Mouse (Mus musculus): ENCODE measurements around the gene Dhx35.

Dhx35 gene

GRCm38 (mm10) chr2:158794494-158795004 lies at the start of gene Dhx35:
Gene Dhx35, plus strand, starts transcription at chr2:158794807.
- DNase-seq (ENCODE audit: low read depth), result peak; percentile 92

GRCm38 (mm10) chr2:158745049-158745482 lies 49.5 kb upstream of the Dhx35 start:
- no peak for DNase-seq (ENCODE audit: low read depth)

GRCm38 (mm10) chr2:158746164-158746563 lies 48.4 kb upstream of the Dhx35 start:
- DNase-seq (ENCODE audit: low read depth), result no peak

GRCm38 (mm10) chr2:158749366-158749765 lies 45.2 kb upstream of the Dhx35 start:
- no peak for DNase-seq (ENCODE audit: low read depth)

GRCm38 (mm10) chr2:158760231-158760630 lies 34.4 kb upstream of the Dhx35 start:
- no peak for DNase-seq (ENCODE audit: low read depth)

- DNase-seq (ENCODE audit: low read depth), result no peak
Measured at GRCm38 (mm10) chr2:158762339-158762738, 32.3 kb upstream of the Dhx35 start.

- DNase-seq (ENCODE audit: low read depth), result peak; percentile 97
Measured at GRCm38 (mm10) chr2:158767742-158768339, 26.8 kb upstream of the Dhx35 start, which contains the start of gene Fam83d. Gene Fam83d, plus strand, starts transcription at chr2:158768093.

GRCm38 (mm10) chr2:158768350-158768749 lies 26.3 kb upstream of the Dhx35 start:
- DNase-seq (ENCODE audit: low read depth), result no peak

GRCm38 (mm10) chr2:158768771-158769170 lies 25.8 kb upstream of the Dhx35 start:
- DNase-seq (ENCODE audit: low read depth), result no peak

- peak; percentile 68 for DNase-seq (ENCODE audit: low read depth)
Measured at GRCm38 (mm10) chr2:158770126-158770757, 24.4 kb upstream of the Dhx35 start.

GRCm38 (mm10) chr2:158771066-158771763 lies 23.4 kb upstream of the Dhx35 start:
- no peak for DNase-seq (ENCODE audit: low read depth)

- DNase-seq (ENCODE audit: low read depth), result no peak
Measured at GRCm38 (mm10) chr2:158772808-158773207, 21.8 kb upstream of the Dhx35 start.

GRCm38 (mm10) chr2:158774886-158775285 lies 19.7 kb upstream of the Dhx35 start:
- DNase-seq (ENCODE audit: low read depth), result no peak

- DNase-seq (ENCODE audit: low read depth), result no peak
Measured at GRCm38 (mm10) chr2:158776716-158777115, 17.9 kb upstream of the Dhx35 start.

GRCm38 (mm10) chr2:158777490-158777889 lies 17.1 kb upstream of the Dhx35 start:
- DNase-seq (ENCODE audit: low read depth), result no peak

GRCm38 (mm10) chr2:158778349-158778748 lies 16.3 kb upstream of the Dhx35 start:
- DNase-seq (ENCODE audit: low read depth), result no peak

GRCm38 (mm10) chr2:158781126-158781525 lies 13.5 kb upstream of the Dhx35 start:
- DNase-seq (ENCODE audit: low read depth), result no peak

- no peak for DNase-seq (ENCODE audit: low read depth)
Measured at GRCm38 (mm10) chr2:158786927-158787795, 7.4 kb upstream of the Dhx35 start.

GRCm38 (mm10) chr2:158795043-158795442 lies 436 bp downstream of the Dhx35 start:
- no peak for DNase-seq (ENCODE audit: low read depth)

- no peak for DNase-seq (ENCODE audit: low read depth)
Measured at GRCm38 (mm10) chr2:158795875-158796274, 1.3 kb downstream of the Dhx35 start.

GRCm38 (mm10) chr2:158799328-158799727 lies 4.7 kb downstream of the Dhx35 start:
- DNase-seq (ENCODE audit: low read depth), result no peak

- no peak for DNase-seq (ENCODE audit: low read depth)
Measured at GRCm38 (mm10) chr2:158800788-158801187, 6.2 kb downstream of the Dhx35 start.

Data from fibroblast of lung, adult 2 months (primary cell).